Mouse (Mus musculus): ENCODE data around the gene Galnt12.

DNA sequence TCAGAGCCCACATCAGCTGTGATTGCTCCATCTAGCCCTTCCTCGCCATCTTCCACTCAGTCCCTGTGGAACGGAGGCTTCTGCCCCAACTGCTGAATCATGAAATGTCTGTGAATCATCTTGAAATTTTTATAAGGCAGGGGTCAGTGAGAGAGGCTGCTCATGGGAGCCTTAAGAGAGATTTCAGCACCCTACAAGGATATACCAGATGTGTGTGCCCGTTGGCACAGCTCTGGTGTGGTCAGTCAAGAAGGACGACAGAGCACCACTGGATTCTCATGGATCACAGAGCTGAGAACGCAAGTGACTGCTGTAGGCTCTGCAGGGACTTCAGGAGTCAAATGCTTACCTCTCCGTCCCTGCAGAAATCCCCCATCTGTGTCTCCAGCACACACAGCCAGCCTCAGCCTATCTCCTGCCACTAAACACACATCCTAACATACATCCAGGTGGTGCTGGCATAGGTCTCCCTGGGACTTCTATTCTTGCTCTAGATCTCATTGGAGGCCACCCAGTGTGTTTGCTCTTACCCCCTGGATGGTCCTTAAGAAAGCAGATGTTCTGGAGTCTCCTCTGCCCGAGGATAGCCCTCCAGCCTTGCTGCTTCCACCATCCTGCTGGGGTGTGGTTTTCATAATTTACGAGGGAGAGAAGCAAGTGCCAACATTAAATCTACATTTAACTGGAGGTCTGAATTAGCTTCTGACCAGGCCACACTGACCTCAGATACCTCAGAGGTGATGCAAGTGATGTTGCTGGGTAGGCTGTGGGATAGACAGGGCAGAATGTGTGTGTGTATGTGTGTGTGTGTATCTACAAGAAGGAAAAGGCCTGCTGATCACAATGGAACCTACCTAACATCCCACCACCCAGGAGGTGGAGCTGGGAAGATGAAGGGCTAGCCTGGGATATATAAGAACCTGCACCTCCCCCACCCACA, 38.7 kb downstream of the Galnt12 start:
- no peak for TF ChIP-seq GATA1 (IDR thresholded peaks at IDR 0.05; ENCODE audit: borderline replicate concordance, low read length)
- TF ChIP-seq FLI1 (IDR thresholded peaks at IDR 0.05; ENCODE audit: low read length) = no peak

Measured in megakaryocyte, embryonic 14.5 days (primary cell).